Mouse (Mus musculus) gastrocnemius, adult 8-10 months (tissue): Measurements from ENCODE around the gene Lrfn4. TPM values are rescaled to one million over a fixed set of nuclear protein-coding genes. Genes with fewer than 3 reads are reported as not detected.

Experiments
- DNase-seq, 2 experiments: peaks; one replicate each; pipeline ENCODE4 v3.0.0; 2022; ENCODE audit warnings: low spot score in 2 of 2
- microRNA-seq: library from miRNA; unstranded; fragments of <30 nt; microRNA quantifications from one replicate; pipeline ENCODE4 v1.2.0, GENCODE M21; 2022
- total RNA-seq, 4 experiments: library from RNA; stranded (reverse); gene quantifications; 2 replicates each; pipeline ENCODE4 v1.2.4; 2022

The Lrfn4 gene
- total RNA-seq, 4 experiments from 2014 or later = 0.46 to 6.3 (median 1.1) TPM

GRCm38 (mm10) chr19:4570237-4570613 lies 45.2 kb downstream of the Lrfn4 start:
- DNase-seq = no peak

GRCm38 (mm10) chr19:4569356-4570236 lies 45.9 kb downstream of the Lrfn4 start:
- DNase-seq = no peak

GRCm38 (mm10) chr19:4568832-4569231 lies 46.6 kb downstream of the Lrfn4 start:
- no peak for DNase-seq

DNA sequence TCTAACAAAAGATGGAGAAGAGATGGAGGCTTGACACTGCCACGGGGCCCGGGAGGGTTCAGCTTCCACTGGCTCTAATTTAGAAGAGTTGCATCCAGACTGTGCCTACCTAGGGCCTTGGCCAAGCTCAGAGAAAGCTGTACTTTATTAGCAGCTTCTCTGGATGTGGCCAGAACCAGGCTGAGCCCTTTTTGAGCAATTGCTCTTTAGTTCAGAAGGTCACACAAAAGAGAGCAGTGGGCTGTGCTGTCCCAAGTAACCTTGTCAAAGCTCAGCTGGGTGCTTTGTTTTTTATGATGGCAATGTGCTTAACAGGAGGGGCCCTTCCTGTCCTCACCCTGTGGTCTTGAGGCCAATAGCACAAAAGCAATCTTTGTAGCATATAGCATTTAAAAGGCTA lies 47.8 kb downstream of the Lrfn4 start:
- no peak for DNase-seq

DNA sequence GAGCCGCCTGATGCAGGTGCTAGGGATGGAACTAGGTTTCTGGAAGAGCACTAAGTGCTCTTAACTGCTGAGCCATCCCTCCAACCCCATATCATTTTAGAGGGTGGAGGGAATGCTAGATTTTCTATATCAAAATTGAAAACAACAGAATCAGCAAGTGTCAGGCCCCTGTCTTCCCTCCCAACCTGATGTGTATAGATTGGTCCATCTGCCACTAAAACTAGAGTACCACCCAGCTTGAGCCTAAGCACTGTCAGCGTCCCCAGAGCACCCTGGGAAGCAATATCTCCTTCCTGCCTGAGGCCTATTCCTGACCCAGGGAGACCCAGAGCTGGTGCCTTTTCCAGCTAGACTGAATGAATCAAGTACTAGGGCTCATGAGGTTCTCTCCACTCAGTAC lies 48.6 kb downstream of the Lrfn4 start:
- DNase-seq = no peak

- DNase-seq = no peak
Observed at GRCm38 (mm10) chr19:4565678-4566077, 49.8 kb downstream of the Lrfn4 start.

Small RNA genes within 50 kb of the gene (microRNA-seq; reads per million reads assigned to microRNA genes)
- not detected for gene Mir6986

Other genes starting within 250 kb of the Lrfn4 start
- gene Kdm2a, start 217.4 kb downstream of the Lrfn4 start, total RNA-seq = 10 to 100 TPM; 30.2 to 37.7 (median 37.2) TPM
- gene Rhod, start 176.2 kb downstream of the Lrfn4 start, total RNA-seq = under 1 TPM; 0.39 to 0.64 (median 0.55) TPM
- gene Syt12, start 138.2 kb downstream of the Lrfn4 start, total RNA-seq = 1 to 10 TPM; 1.8 to 4.7 (median 2.2) TPM
- under 1 TPM in 3 of 4 experiments, not detected in 1; 0.22 to 0.25 (median 0.24) TPM for gene 2010003K11Rik, start 117.1 kb downstream of the Lrfn4 start, total RNA-seq
- 100 to 1,000 TPM in 2 of 4 experiments, 10 to 100 TPM in 2; 60.2 to 229 (median 114) TPM for gene Pcx, start 105.2 kb downstream of the Lrfn4 start, total RNA-seq
- gene Rce1, start 10.0 kb upstream of the Lrfn4 start, total RNA-seq = 1 to 10 TPM; 3.2 to 7.5 (median 4.0) TPM
- not detected for gene Gm960, start 83.0 kb upstream of the Lrfn4 start, total RNA-seq
- under 1 TPM in 3 of 4 experiments, not detected in 1; 0.04 to 0.10 (median 0.07) TPM for gene Sptbn2, start 95.5 kb upstream of the Lrfn4 start, total RNA-seq
- gene Rbm4b, start 140.8 kb upstream of the Lrfn4 start, total RNA-seq = 1 to 10 TPM; 2.0 to 2.9 (median 2.7) TPM
- 10 to 100 TPM; 32.2 to 39.3 (median 33.5) TPM for gene Rbm4, start 178.2 kb upstream of the Lrfn4 start, total RNA-seq
- 10 to 100 TPM in 3 of 4 experiments, 1 to 10 TPM in 1; 8.7 to 14.3 (median 11.8) TPM for gene Gm21992, start 195.9 kb upstream of the Lrfn4 start, total RNA-seq
- 1 to 10 TPM; 5.5 to 7.2 (median 6.5) TPM for gene Rbm14, start 196.0 kb upstream of the Lrfn4 start, total RNA-seq
- 10 to 100 TPM; 18.0 to 27.4 (median 22.5) TPM for gene Ccs, start 223.7 kb upstream of the Lrfn4 start, total RNA-seq
- gene Ccdc87, start 223.7 kb upstream of the Lrfn4 start, total RNA-seq = not detected
- gene Ctsf, start 239.5 kb upstream of the Lrfn4 start, total RNA-seq = 10 to 100 TPM; 26.2 to 36.7 (median 31.9) TPM